Mouse (Mus musculus) spleen, adult 2 months (tissue): ENCODE measurements around the gene Adprm. TPM values are rescaled to one million over a fixed set of nuclear protein-coding genes. Genes with fewer than 3 reads are reported as not detected.

Source experiments
- DNase-seq, 2 experiments: peaks; one replicate each; pipeline versions ENCODE4 v3.0.0 to v3.0.0-alpha.2; 2012 to 2021; ENCODE audit warnings: low spot score in 2 of 2, low read depth in 1 of 2
- H3K27ac ChIP-seq: fragments of 200-500 bp; 2 replicates; pipeline ENCODE4 v1.5.1; 2012; ENCODE audit warnings: low read length, inconsistent platforms; ENCODE audit not compliant: insufficient read depth
- H3K27me3 ChIP-seq: fragments of 200-500 bp; 2 replicates; pipeline ENCODE4 v1.6.1; 2012; ENCODE audit warnings: mild to moderate bottlenecking, moderate library complexity, low read length, inconsistent platforms; ENCODE audit not compliant: control insufficient read depth, insufficient read depth
- H3K36me3 ChIP-seq: fragments of 200-500 bp; 2 replicates; pipeline ENCODE4 v1.6.1; 2012; ENCODE audit warnings: mild to moderate bottlenecking, low read length, inconsistent platforms; ENCODE audit not compliant: control insufficient read depth, insufficient read depth
- H3K4me1 ChIP-seq: fragments of 200-500 bp; 2 replicates; pipeline ENCODE4 v1.6.1; 2011; ENCODE audit warnings: inconsistent platforms; ENCODE audit not compliant: control insufficient read depth, insufficient read depth, insufficient read length
- H3K4me3 ChIP-seq: fragments of 200-500 bp; 2 replicates; pipeline ENCODE4 v1.5.1; 2011; ENCODE audit warnings: mild to moderate bottlenecking, inconsistent platforms; ENCODE audit not compliant: insufficient read depth, insufficient read length; ENCODE audit errors: extremely low read depth
- CTCF ChIP-seq: fragments of 200-500 bp; IDR thresholded peaks from 2 replicates; pipeline ENCODE4 v1.5.1; 2011; ENCODE audit warnings: mild to moderate bottlenecking, inconsistent platforms; ENCODE audit not compliant: insufficient read depth, insufficient read length, insufficient replicate concordance; ENCODE audit errors: extremely low read depth
- POLR2A ChIP-seq: fragments of 200-500 bp; IDR thresholded peaks from 2 replicates; pipeline ENCODE4 v1.6.1; 2011; ENCODE audit warnings: low read depth, low read length, inconsistent platforms
- WGBS: fragments of 180-500 bp; shearing (Covaris S2); methylation state at CpG from one replicate; pipeline ENCODE4 v1.1.7; 2018; 5-methylcytosine and 5-hydroxymethylcytosine counted together
- polyA plus RNA-seq: library from polyadenylated mRNA; depleted of rRNA; stranded (reverse); fragments of >200 nt; gene quantifications from 2 replicates; pipeline ENCODE4 v1.2.3, GENCODE M21; 2012; rRNA removed

Gene Adprm
- polyA plus RNA-seq, 1 experiment = 7.4 TPM

GRCm38 (mm10) chr11:67000671-67001070 lies 51.7 kb downstream of the Adprm start:
- Histone ChIP-seq H3K27ac (no peak overlapping the region), H3K36me3 (no peaks in the 10 kb centered on the region), H3K4me1 (no peaks in the 10 kb centered on the region), H3K4me3 (no peak overlapping the region), H3K27me3 (no peaks in the 10 kb centered on the region)
- TF ChIP-seq POLR2A = no peak
- TF ChIP-seq CTCF = no peak
- no peak for DNase-seq
- WGBS = 83% methylated on average over 4 of the region's 4 CpGs

- Histone ChIP-seq H3K4me1 (no peaks in the 10 kb centered on the region), H3K27ac (no peak overlapping the region), H3K4me3 (no peak overlapping the region), H3K36me3 (no peaks in the 10 kb centered on the region), H3K27me3 (no peaks in the 10 kb centered on the region)
- no peak for TF ChIP-seq CTCF
- no peak for TF ChIP-seq POLR2A
- no peak for DNase-seq
- 75% methylated on average over 14 of the region's 14 CpGs for WGBS
These were observed 53.7 kb downstream of the Adprm start for GRCm38 (mm10) chr11:66998467-66999403.

GRCm38 (mm10) chr11:66996446-66996845 lies 55.9 kb downstream of the Adprm start:
- no peaks in the 10 kb centered on the region for H3K36me3 ChIP-seq
- DNase-seq = no peak
- no peak overlapping the region for H3K27ac ChIP-seq
- TF ChIP-seq POLR2A = no peak
- H3K4me3 ChIP-seq = no peak overlapping the region
- H3K4me1 ChIP-seq = no peaks in the 10 kb centered on the region
- 81% methylated on average over 4 of the region's 4 CpGs for WGBS
- no peaks in the 10 kb centered on the region for H3K27me3 ChIP-seq

GRCm38 (mm10) chr11:66993674-66994073 lies 58.7 kb downstream of the Adprm start:
- H3K27ac ChIP-seq = no peak overlapping the region
- no peak for DNase-seq
- no peak for TF ChIP-seq POLR2A
- no peak for TF ChIP-seq CTCF
- WGBS = 35% methylated on average over 1 of the region's 1 CpGs
- no peaks in the 10 kb centered on the region for H3K4me1 ChIP-seq
- no peaks in the 10 kb centered on the region for H3K36me3 ChIP-seq
- H3K27me3 ChIP-seq = no peaks in the 10 kb centered on the region
- no peak overlapping the region for H3K4me3 ChIP-seq

GRCm38 (mm10) chr11:66992150-66992549 lies 60.2 kb downstream of the Adprm start:
- TF ChIP-seq POLR2A = no peak
- TF ChIP-seq CTCF = no peak

More at GRCm38 (mm10) chr11:66992150-66992549, 60.2 kb downstream of the Adprm start:
- H3K36me3 ChIP-seq = no peaks in the 10 kb centered on the region
- H3K27me3 ChIP-seq = no peaks in the 10 kb centered on the region
- H3K4me3 ChIP-seq = no peak overlapping the region
- no peaks in the 10 kb centered on the region for H3K4me1 ChIP-seq
- WGBS = 81% methylated on average over 2 of the region's 2 CpGs
- no peak overlapping the region for H3K27ac ChIP-seq
- no peak for DNase-seq

Other genes with a start within 250 kb of the Adprm start
- gene Pirt, start 140.6 kb downstream of the Adprm start, polyA plus RNA-seq = not detected in 2 replicates
- gene Tmem238l, start 96.0 kb downstream of the Adprm start, polyA plus RNA-seq = not detected in 2 replicates
- 0.65 and 0.79 TPM in 2 replicates for gene Tmem220, start 27.4 kb downstream of the Adprm start, polyA plus RNA-seq
- gene Sco1, start 76 bp upstream of the Adprm start, polyA plus RNA-seq = 1.9 and 2.0 TPM in 2 replicates
- gene Myh3, start 25.7 kb upstream of the Adprm start, polyA plus RNA-seq = not detected in 2 replicates
- 0.01 TPM in 1 of 2 replicates, not detected in the other for gene Myh2, start 118.4 kb upstream of the Adprm start, polyA plus RNA-seq
- gene Myh1, start 147.5 kb upstream of the Adprm start, polyA plus RNA-seq = 0.04 and 0.08 TPM in 2 replicates
- gene Myh4, start 185.4 kb upstream of the Adprm start, polyA plus RNA-seq = not detected in 2 replicates
- gene Myh8, start 224.5 kb upstream of the Adprm start, polyA plus RNA-seq = 0.06 TPM in 2 replicates